Mouse (Mus musculus) mouse embryonic stem cell (cell line): ENCODE results near the gene Upk2.
"Not testable (repeated sequence)": the region's sequence is repeated elsewhere in the genome, so short reads cannot be mapped to it uniquely, and the experiment has no call there.

ENCODE experiments used
- in situ Hi-C, 2 experiments: fragments of 300-500 bp; cut with MboI; formaldehyde crosslinking; loops; 1 replicate in 1 of 2; 3 replicates in 1 of 2; pipeline ENCODE4 v1.14.3; 2019 to 2020; ENCODE audit warnings: low sequenced_read_pairs in 2 of 2, low pct_unique_long_range_greater_than_20kb in 1 of 2, mixed read lengths in 1 of 2; ENCODE audit not compliant: unreplicated experiment in 1 of 2

Gene Upk2

GRCm38 (mm10) chr9:44478229-44478921 is 23.6 kb upstream of the Upk2 start:
- in situ Hi-C loops, result no loop called here

DNA sequence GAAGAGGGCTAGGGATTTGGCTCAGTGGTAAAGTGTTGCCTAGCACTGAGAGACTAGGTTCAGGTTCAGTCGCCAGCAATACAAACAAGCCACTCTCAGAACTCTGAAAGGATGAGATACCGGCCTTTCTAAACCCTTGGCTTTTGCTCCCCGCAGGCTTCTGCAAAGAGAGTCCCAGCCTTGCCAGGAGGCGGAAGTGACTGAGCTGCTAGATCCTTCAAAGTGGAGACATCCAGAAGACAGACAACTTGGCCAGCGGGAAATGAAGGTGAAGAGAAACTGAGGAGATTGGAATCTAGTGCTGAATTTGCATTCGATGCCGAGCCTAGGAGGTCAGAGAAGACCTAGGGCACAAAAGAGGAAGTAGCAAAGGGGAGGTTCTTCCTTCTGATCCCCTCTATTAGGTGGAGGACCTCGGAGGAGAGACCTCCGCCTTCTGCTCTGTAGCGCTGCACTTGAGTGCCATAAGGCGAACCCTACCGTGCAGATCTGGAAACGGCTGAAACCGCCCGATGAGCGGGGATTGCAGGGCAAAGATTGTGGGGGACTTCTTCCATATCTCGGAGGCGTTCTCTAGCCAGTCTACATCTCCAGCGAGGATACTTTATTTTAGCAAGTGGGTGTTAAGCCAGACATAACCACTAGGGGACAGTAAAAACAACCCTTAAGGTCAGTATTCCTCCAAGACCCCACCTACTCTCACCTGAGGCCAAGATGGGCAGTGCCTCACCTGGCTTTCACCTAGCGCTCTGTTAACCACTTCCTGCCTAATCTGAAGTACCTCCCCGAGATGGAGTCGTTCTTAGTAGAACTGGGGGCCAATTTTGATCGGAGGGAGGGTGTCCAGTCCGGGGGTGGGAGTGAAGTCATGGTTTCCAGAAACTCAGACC is 22.8 kb upstream of the Upk2 start:
- in situ Hi-C loops, result no loop called here

DNA sequence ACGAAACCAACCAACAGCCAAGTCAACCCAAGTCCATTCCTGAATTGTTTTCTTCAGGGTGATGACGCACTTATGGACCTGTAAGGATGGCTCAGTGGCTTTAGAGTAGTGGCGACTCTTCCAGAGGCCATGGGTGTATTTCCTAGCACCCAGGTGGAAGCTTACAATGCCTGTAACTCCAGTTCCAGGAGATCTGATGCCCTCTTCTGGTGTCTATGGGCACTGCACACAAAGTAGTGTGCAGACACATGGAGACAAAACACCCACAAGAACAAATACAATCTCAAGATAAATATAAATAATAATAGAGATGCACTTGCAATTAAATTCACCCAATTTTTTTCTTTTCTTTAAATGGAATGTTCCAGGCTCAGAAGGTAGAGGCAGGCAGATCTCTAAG is 21.2 kb upstream of the Upk2 start:
- in situ Hi-C loops, result no loop called here

GRCm38 (mm10) chr9:44474327-44474726 is 19.6 kb upstream of the Upk2 start:
- in situ Hi-C loops, result loop anchor here (5.0 to 25.0 kb wide), 2 partner anchors 38 to 663 kb away; partner anchors contain the start of gene Scn4b (in 1 of the 2)

DNA sequence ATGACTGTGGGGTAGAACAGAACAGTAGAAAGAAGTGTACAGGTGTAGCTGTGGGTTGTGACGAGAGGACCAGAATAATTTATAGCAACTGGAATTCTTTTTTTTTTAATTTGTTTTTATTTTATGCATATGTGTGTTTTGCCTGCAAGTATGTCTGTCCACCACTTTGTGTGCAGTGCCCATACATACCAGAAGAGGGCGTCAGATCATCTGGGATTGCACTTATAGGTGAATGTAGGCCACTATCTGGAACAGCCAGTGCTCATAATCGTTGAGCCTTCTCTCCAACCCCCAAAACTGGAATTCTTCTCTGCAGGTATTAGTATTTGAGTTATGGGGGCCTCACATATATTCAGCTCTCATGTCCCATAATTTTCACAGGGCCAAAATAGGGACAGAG is 18.4 kb upstream of the Upk2 start:
- in situ Hi-C loops, result loop anchor here (5.0 to 25.0 kb wide), 2 partner anchors 39 to 664 kb away; partner anchors contain the start of gene Scn4b (in 1 of the 2)

- in situ Hi-C loops, result loop anchor here in 1 of 2 experiments (25.0 kb wide), 1 partner anchor 669 kb away; the partner anchor contains the start of gene Scn4b
Observed at GRCm38 (mm10) chr9:44468800-44469199, 14.0 kb upstream of the Upk2 start.

DNA sequence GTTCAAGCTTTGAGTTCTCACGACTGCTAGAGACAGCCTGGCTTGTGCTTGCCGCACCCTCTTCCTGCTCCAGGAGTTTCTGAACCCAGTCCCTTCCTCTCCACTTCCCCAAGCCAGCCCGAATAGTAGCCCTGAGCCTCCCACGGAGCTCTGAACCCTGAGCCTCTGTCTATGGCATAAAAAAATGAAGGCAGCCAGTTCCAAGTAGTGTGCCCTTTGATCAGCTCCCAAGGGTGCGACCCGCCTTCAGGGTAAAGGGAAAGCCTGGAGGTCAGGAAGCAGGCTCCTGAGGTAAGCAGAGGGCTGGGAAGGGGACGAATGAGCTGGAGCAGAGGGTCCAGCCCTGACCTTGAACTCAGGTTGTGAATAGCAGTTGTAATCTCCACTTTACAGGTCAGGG is 13.4 kb upstream of the Upk2 start:
- in situ Hi-C loops, result loop anchor here in 1 of 2 experiments (25.0 kb wide), 1 partner anchor 669 kb away; the partner anchor contains the start of gene Scn4b

- in situ Hi-C loops, result loop anchor here in 1 of 2 experiments (25.0 kb wide), 1 partner anchor 675 kb away; the partner anchor contains the start of gene Scn4b
Observed at GRCm38 (mm10) chr9:44461950-44462349, 7.2 kb upstream of the Upk2 start.

DNA sequence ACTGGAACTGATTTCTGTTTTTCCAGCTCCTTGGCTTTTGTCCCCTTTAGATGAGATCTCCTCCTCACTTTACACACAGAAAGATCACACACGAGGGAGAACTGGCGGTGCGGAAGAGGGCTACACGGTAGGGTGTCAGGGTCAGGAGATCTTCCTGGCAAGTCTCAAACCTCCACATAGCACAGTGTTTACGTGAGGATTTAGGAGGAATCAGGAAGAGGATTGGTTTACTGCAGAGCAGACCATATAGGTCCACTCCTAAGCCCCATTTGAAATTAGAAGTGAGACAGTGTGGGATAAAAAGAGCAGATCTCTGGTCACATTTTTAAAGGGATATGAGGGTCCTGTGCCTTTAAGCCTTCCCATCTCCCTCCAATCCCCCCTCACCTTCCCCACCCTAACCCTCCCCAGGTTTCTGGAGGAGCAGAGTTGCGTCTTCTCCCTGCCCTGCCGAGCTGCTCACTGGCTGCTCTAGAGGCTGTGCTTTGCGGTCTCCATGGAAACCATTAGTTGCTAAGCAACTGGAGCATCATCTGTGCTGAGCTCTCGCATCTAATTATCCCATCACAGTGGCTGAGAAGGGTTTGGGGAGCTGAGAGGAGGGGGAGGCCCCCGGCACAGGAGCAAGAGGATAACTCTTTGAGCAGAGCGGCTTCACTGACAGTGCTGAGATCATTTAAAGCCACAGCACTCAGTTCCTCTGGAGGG is 2.4 kb upstream of the Upk2 start:
- in situ Hi-C loops, result loop anchor here (5.0 to 25.0 kb wide), 3 partner anchors 40 to 680 kb away; partner anchors contain the start of gene Scn4b (in 1 of the 2)

DNA sequence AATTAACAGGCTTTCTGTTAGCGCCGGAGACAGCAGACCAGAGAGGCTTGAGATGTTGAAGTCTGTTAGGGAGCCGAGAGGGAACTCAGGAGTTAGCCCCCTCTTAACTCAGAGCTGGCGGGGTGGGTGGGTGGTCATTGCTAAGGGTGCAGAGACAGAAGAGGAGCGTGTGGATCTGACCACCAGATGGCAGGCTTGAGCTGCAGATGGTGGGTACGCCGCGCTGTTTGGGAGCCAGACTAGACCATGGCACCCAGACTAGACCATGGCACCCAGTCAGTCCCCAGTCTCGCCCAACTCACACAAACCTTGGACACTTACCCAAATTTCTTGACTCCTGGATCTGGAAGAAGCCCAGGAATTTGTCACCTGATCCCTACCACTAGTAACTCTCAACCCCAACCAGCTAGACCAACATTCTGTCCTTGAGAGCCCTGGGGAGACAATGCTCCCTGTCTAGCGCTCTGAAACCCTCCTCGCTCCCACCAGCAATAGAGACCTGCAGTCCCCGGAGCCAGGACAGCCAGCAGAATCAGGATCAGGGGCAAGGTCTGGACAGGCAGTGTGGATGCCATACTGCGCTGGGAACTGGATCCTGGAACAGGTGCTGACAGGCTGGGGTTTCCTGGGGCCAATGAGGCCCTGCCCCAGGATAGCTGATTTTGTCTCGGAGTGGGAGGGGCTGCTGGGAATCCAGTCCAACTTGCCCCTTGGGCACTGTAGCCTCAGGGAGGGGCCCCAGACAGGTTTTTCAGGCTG is 465 bp downstream of the Upk2 start:
- in situ Hi-C loops, result loop anchor here in 1 of 2 experiments (10.0 to 25.0 kb wide), 2 partner anchors 50 to 683 kb away; partner anchors contain the start of gene Scn4b

- in situ Hi-C loops, result loop anchor here in 1 of 2 experiments (10.0 to 25.0 kb wide), 2 partner anchors 54 to 687 kb away; partner anchors contain the start of gene Scn4b
Observed at GRCm38 (mm10) chr9:44450387-44450786, 4.4 kb downstream of the Upk2 start.

- in situ Hi-C loops, result not testable (repeated sequence)
Observed at GRCm38 (mm10) chr9:44444402-44445025, 10.3 kb downstream of the Upk2 start.

DNA sequence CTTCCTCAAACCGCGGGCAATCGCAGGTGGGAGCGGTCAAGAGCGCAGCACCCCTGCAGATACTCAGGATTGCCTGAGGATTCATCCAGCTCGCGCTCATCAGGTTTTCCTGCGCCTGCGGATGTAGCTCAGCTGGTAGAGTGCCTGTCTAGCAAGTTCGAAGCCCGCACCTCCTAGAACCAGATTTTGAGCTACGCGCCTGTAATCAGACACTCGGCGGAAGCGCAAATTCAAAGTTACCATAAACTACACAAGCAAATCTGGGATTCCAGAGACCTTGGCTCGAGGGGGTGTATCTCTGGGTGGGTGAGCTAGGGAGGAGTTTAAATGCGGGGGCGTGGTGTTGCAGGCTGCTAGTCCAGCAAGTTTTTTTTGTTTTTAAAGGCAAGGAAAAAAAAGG is 13.8 kb downstream of the Upk2 start, which contains the start of gene Foxr1:
Gene Foxr1 (minus strand): TSS at position 176 of the 400 bp plus-strand sequence.
- in situ Hi-C loops, result no loop called here

DNA sequence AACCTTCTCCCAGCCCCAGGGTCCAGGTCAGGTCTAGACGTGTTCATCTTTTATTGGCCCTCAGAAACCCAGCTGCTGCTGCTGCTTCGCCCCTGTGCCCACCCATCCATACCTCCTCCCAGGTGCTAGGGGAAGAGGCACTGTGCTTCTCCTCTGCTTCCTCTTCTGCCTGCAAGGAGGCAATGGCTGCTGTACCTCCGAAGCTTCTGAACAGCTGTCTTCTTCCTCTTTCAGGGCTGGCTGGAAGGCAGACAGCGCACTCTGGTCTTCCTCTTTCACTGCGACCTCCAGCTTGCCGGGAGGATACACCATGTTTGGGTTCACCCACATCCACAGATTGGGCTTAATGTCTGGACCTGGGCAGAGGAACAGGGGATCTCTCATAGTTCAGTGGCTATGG is 19.0 kb downstream of the Upk2 start:
- in situ Hi-C loops, result no loop called here

DNA sequence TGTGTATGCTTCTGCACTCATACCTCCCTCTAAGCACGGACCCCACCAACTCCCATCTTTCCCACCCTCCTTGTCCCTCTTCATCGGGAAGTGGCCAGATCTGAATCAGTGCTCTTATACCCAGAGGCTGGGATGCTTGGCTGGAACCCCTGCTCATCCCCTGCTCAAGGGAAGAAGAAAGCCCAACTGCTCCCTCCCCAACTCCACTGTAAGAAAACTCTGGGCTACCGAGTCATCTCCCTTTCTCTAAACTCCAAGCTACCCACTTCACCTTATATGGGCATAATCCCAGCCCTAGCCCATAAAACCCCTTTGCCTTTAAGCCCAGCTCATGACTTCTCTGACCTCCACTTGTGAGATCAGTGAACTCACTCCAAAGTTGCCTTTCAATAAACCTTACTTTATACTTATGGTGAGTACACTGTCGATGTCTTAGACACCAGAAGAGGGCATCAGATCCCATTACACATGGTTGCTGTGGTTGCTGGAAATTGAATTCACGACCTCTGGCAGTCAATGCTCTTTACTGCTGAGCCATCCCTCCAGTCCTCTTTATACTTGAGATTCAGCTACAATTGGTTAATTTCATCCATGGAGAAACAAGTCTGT is 22.1 kb downstream of the Upk2 start:
- in situ Hi-C loops, result no loop called here

- in situ Hi-C loops, result no loop called here
Observed at GRCm38 (mm10) chr9:44423576-44423975, 31.2 kb downstream of the Upk2 start.
